10 mouse cellular contexts compared by ENCODE assay signal in genomic region chr15:79152709-79153108, GRCm38 (mm10). TPM values are rescaled to one million over a fixed set of nuclear protein-coding genes. Genes with fewer than 3 reads are reported as not detected.
DNase-seq lines count a peak whose midpoint lies in the region; ATAC-seq and TF ChIP-seq lines count a peak whose summit lies in the region.
"Had no signal": no experiment of that assay in that cellular context is flagged by ENCODE, and none has a peak within 500 bp of the region (broad histone marks: within the 10 kb centered on the region; RNA-seq: fewer than 3 reads in every experiment).

No protein-coding gene starts in this region.

- no peak for DNase-seq in left cerebral cortex, adult 2 months (ENCODE audit: extremely low spot score in 1 of 2, low spot score in 2 of 2)
- DNase-seq in left cerebral cortex, postnatal 14 days (ENCODE audit: low spot score in 2 of 2) = no peak
- no peak for DNase-seq in forebrain, embryonic 11.5 days (ENCODE audit: low spot score)
- DNase-seq in hindbrain, postnatal 0 days (ENCODE audit: low spot score) = peak; percentile 34
- no peak for DNase-seq in left cerebral cortex, adult 11 months (ENCODE audit: low spot score)
- no peak for DNase-seq in layer of hippocampus, adult 8-10 months (ENCODE audit: low spot score in 2 of 2)
- no peak for DNase-seq in kidney, adult 18-20 months
- DNase-seq: cerebellum, adult 11-12 months; gastrocnemius, postnatal 36 days had no signal

- 44% methylated on average over 6 of the region's 6 CpGs for WGBS in forebrain, embryonic 11.5 days
- WGBS in hindbrain, postnatal 0 days = 53% methylated on average over 6 of the region's 6 CpGs
- WGBS in neural tube, embryonic 13.5 days = 37% methylated on average over 6 of the region's 6 CpGs

- H3K9me3 ChIP-seq in forebrain, embryonic 11.5 days (ENCODE audit: control insufficient read depth, low read length) = no peaks in the 10 kb centered on the region
- H3K9me3 ChIP-seq in hindbrain, postnatal 0 days (ENCODE audit: low read length) = no peaks in the 10 kb centered on the region
- no peaks in the 10 kb centered on the region for H3K9me3 ChIP-seq in neural tube, embryonic 13.5 days

- no peak overlapping the region for H3K4me3 ChIP-seq in left cerebral cortex, adult 2 months
- H3K4me3 ChIP-seq in forebrain, embryonic 11.5 days (ENCODE audit: low read depth, low read length) = no peak overlapping the region
- no peak overlapping the region for H3K4me3 ChIP-seq in hindbrain, postnatal 0 days (ENCODE audit: low read length)
- H3K4me3 ChIP-seq in neural tube, embryonic 13.5 days = no peak overlapping the region

- peak overlapping the region; percentile 61 for H3K27ac ChIP-seq in left cerebral cortex, adult 2 months
- peak overlapping the region; percentile 82 for H3K27ac ChIP-seq in forebrain, embryonic 11.5 days (ENCODE audit: low read depth, low read length)
- H3K27ac ChIP-seq in hindbrain, postnatal 0 days = peak overlapping the region; percentile 76
- peak overlapping the region; percentile 92 for H3K27ac ChIP-seq in neural tube, embryonic 13.5 days (replicated peaks)

- no peak overlapping the region for H3K4me2 ChIP-seq in forebrain, embryonic 11.5 days (ENCODE audit: low read depth, low read length, severe bottlenecking)
- H3K4me2 ChIP-seq in hindbrain, postnatal 0 days (ENCODE audit: low read depth, low read length) = no peak overlapping the region
- H3K4me2 ChIP-seq in neural tube, embryonic 13.5 days = no peak overlapping the region

- H3K9ac ChIP-seq in forebrain, embryonic 11.5 days (ENCODE audit: low read length) = peak overlapping the region; percentile 27; the same call in 1 of the 2 replicates
- H3K9ac ChIP-seq in hindbrain, postnatal 0 days (replicated peaks; ENCODE audit: low read length) = no peak overlapping the region
- H3K9ac ChIP-seq in neural tube, embryonic 13.5 days = peak overlapping the region; percentile 50

- no peaks in the 10 kb centered on the region for H3K27me3 ChIP-seq in forebrain, embryonic 11.5 days (ENCODE audit: control insufficient read depth, insufficient read depth, low read length)
- H3K27me3 ChIP-seq in hindbrain, postnatal 0 days (ENCODE audit: insufficient read depth, low read length) = no peaks in the 10 kb centered on the region
- no peaks in the 10 kb centered on the region for H3K27me3 ChIP-seq in neural tube, embryonic 13.5 days

- H3K4me1 ChIP-seq in forebrain, embryonic 11.5 days (replicated peaks; ENCODE audit: control insufficient read depth, insufficient read depth, low read length) = peaks cover 20% of the 10 kb centered on the region
- no peaks in the 10 kb centered on the region for H3K4me1 ChIP-seq in hindbrain, postnatal 0 days (ENCODE audit: insufficient read depth, low read length)
- H3K4me1 ChIP-seq in neural tube, embryonic 13.5 days (replicated peaks) = peaks cover 32% of the 10 kb centered on the region

- intact Hi-C loops in left cerebral cortex, adult 2 months (cut with DNase I) = no loop called here
- intact Hi-C loops in left cerebral cortex, postnatal 14 days (cut with DNase I) = no loop called here

- H3K36me3 ChIP-seq in forebrain, embryonic 11.5 days (ENCODE audit: control insufficient read depth, insufficient read depth, low read length) = peaks cover 3% of the 10 kb centered on the region; the same call in 1 of the 2 replicates
- peaks cover 23% of the 10 kb centered on the region for H3K36me3 ChIP-seq in hindbrain, postnatal 0 days (ENCODE audit: insufficient read depth, low read length)
- H3K36me3 ChIP-seq in neural tube, embryonic 13.5 days = peaks cover 38% of the 10 kb centered on the region

- TF ChIP-seq CTCF in left cerebral cortex, adult 2 months (IDR thresholded peaks at IDR 0.05) = no peak
- no peak for TF ChIP-seq CTCF in hindbrain, postnatal 0 days (IDR thresholded peaks at IDR 0.05; ENCODE audit: low read depth)

- ATAC-seq in forebrain, embryonic 11.5 days (replicated peaks; ENCODE audit: low FRiP score) = no peak
- peak; percentile 31; the same call in 1 of the 2 replicates for ATAC-seq in hindbrain, postnatal 0 days
- no peak for ATAC-seq in neural tube, embryonic 13.5 days (ENCODE audit: low read depth)

RNA-seq across cellular contexts. Expression of gene 1700088E04Rik, which starts 11.7 kb away (rescaled TPM):
- total RNA-seq in left cerebral cortex, adult 2 months (2021) = 10 to 100 TPM; 12.0 to 12.9 TPM
- total RNA-seq in left cerebral cortex, postnatal 14 days (2021) = 10 to 100 TPM; 10.8 to 13.3 TPM
- polyA plus RNA-seq in forebrain, embryonic 11.5 days (2014; fragmentation: Nextera tagmentation; extraction: Ambion mirVana) = 9.3 and 10.6 TPM in 2 replicates
- 6.0 and 10.1 TPM in 2 replicates for total RNA-seq in hindbrain, postnatal 0 days (2014; rRNA removed)
- polyA plus RNA-seq in hindbrain, postnatal 0 days (2015; fragmentation: Nextera tagmentation; extraction: Ambion mirVana) = 18.0 and 21.4 TPM in 2 replicates
- polyA plus RNA-seq in neural tube, embryonic 13.5 days (2015; fragmentation: Nextera tagmentation; extraction: Ambion mirVana) = 12.4 and 13.1 TPM in 2 replicates
- total RNA-seq in layer of hippocampus, adult 8-10 months (2022) = 10 to 100 TPM in 3 of 4 experiments, 1 to 10 TPM in 1; 9.4 to 12.9 (median 11.1) TPM

RNA-seq across cellular contexts. Expression of gene Polr2f, which starts 11.9 kb away (rescaled TPM):
- 100 to 1,000 TPM; 100 to 103 TPM for total RNA-seq in left cerebral cortex, adult 2 months (2021)
- 100 to 1,000 TPM; 109 to 114 TPM for total RNA-seq in left cerebral cortex, postnatal 14 days (2021)
- polyA plus RNA-seq in forebrain, embryonic 11.5 days (2014; fragmentation: Nextera tagmentation; extraction: Ambion mirVana) = 378 and 386 TPM in 2 replicates
- 49.9 and 50.1 TPM in 2 replicates for total RNA-seq in hindbrain, postnatal 0 days (2014; rRNA removed)
- polyA plus RNA-seq in hindbrain, postnatal 0 days (2015; fragmentation: Nextera tagmentation; extraction: Ambion mirVana) = 326 and 334 TPM in 2 replicates
- 259 and 278 TPM in 2 replicates for polyA plus RNA-seq in neural tube, embryonic 13.5 days (2015; fragmentation: Nextera tagmentation; extraction: Ambion mirVana)
- 100 to 1,000 TPM in 1 of 4 experiments, 10 to 100 TPM in 3; 78.1 to 105 (median 92.0) TPM for total RNA-seq in layer of hippocampus, adult 8-10 months (2022)

RNA-seq across cellular contexts. Expression of gene Sox10, which starts 12.3 kb away (rescaled TPM):
- 10 to 100 TPM; 17.1 to 18.7 TPM for total RNA-seq in left cerebral cortex, adult 2 months (2021)
- 10 to 100 TPM; 24.0 to 35.5 TPM for total RNA-seq in left cerebral cortex, postnatal 14 days (2021)
- 1.3 and 1.4 TPM in 2 replicates for polyA plus RNA-seq in forebrain, embryonic 11.5 days (2014; fragmentation: Nextera tagmentation; extraction: Ambion mirVana)
- 36.2 and 40.3 TPM in 2 replicates for total RNA-seq in hindbrain, postnatal 0 days (2014; rRNA removed)
- 14.2 and 15.2 TPM in 2 replicates for polyA plus RNA-seq in hindbrain, postnatal 0 days (2015; fragmentation: Nextera tagmentation; extraction: Ambion mirVana)
- polyA plus RNA-seq in neural tube, embryonic 13.5 days (2015; fragmentation: Nextera tagmentation; extraction: Ambion mirVana) = 20.4 and 23.5 TPM in 2 replicates
- 10 to 100 TPM; 34.6 to 40.4 (median 37.8) TPM for total RNA-seq in layer of hippocampus, adult 8-10 months (2022)

RNA-seq across cellular contexts. Expression of gene Micall1, which starts 44.0 kb away (rescaled TPM):
- 10 to 100 TPM; 22.8 to 23.2 TPM for total RNA-seq in left cerebral cortex, adult 2 months (2021)
- total RNA-seq in left cerebral cortex, postnatal 14 days (2021) = 10 to 100 TPM; 22.1 to 27.8 TPM
- polyA plus RNA-seq in forebrain, embryonic 11.5 days (2014; fragmentation: Nextera tagmentation; extraction: Ambion mirVana) = 6.3 and 7.6 TPM in 2 replicates
- 28.1 and 36.4 TPM in 2 replicates for total RNA-seq in hindbrain, postnatal 0 days (2014; rRNA removed)
- polyA plus RNA-seq in hindbrain, postnatal 0 days (2015; fragmentation: Nextera tagmentation; extraction: Ambion mirVana) = 8.0 and 9.5 TPM in 2 replicates
- polyA plus RNA-seq in neural tube, embryonic 13.5 days (2015; fragmentation: Nextera tagmentation; extraction: Ambion mirVana) = 10.4 and 11.2 TPM in 2 replicates
- 10 to 100 TPM; 36.0 to 40.9 (median 38.3) TPM for total RNA-seq in layer of hippocampus, adult 8-10 months (2022)
